Mouse (Mus musculus) forebrain, postnatal 0 days (tissue): Measurements from ENCODE around the gene Atg2a. TPM values are rescaled to one million over a fixed set of nuclear protein-coding genes. Genes with fewer than 3 reads are reported as not detected.

ENCODE experiments used
- ATAC-seq: fragments of 200-750 bp; cut with Nextera tagmentation; 2 replicates; pipeline ENCODE4 v1.8.0; 2017; ENCODE audit warnings: mild to moderate bottlenecking, moderate library complexity
- DNase-seq: peaks from one replicate; pipeline ENCODE4 v3.0.0-alpha.2; 2015
- H3K27ac ChIP-seq: fragments of 300-500 bp; sonication (generic); 2 replicates; pipeline ENCODE4 v1.5.1; 2014; ENCODE audit warnings: low read depth, mild to moderate bottlenecking, antibody characterized with exemption, low read length, moderate library complexity, mixed read lengths
- H3K27me3 ChIP-seq: fragments of 300-500 bp; sonication (generic); 2 replicates; pipeline ENCODE4 v1.6.1; 2014; ENCODE audit warnings: mild to moderate bottlenecking, low read length, mixed read lengths; ENCODE audit not compliant: insufficient read depth
- H3K36me3 ChIP-seq: fragments of 300-500 bp; sonication (generic); 2 replicates; pipeline ENCODE4 v1.6.1; 2014; ENCODE audit warnings: mild to moderate bottlenecking, moderate library complexity; ENCODE audit not compliant: insufficient read depth
- H3K4me1 ChIP-seq: fragments of 300-500 bp; sonication (generic); 2 replicates; pipeline ENCODE4 v1.6.1; 2014; ENCODE audit warnings: antibody characterized with exemption; ENCODE audit not compliant: insufficient read depth
- H3K4me2 ChIP-seq: fragments of 300-500 bp; sonication (generic); 2 replicates; pipeline ENCODE4 v1.6.1; 2014; ENCODE audit warnings: low read depth, mild to moderate bottlenecking, moderate library complexity
- H3K4me3 ChIP-seq: fragments of 300-500 bp; sonication (generic); 2 replicates; pipeline ENCODE4 v1.5.1; 2014; ENCODE audit warnings: low read depth, low read length, mixed read lengths
- H3K9ac ChIP-seq: fragments of 300-500 bp; sonication (generic); 2 replicates; pipeline ENCODE4 v1.6.1; 2014; ENCODE audit warnings: mild to moderate bottlenecking
- H3K9me3 ChIP-seq: fragments of 300-500 bp; sonication (generic); 2 replicates; pipeline ENCODE4 v1.6.1; 2016; ENCODE audit warnings: low read length
- CTCF ChIP-seq: sonication (generic); IDR thresholded peaks from 2 replicates; pipeline ENCODE4 v1.5.1; 2016; ENCODE audit warnings: antibody characterized with exemption, control low read depth, low read depth
- WGBS: fragments of 180-500 bp; shearing (Covaris S2); extraction: QIAGEN DNeasy Blood & Tissue Kit; methylation state at CpG from one replicate; pipeline ENCODE4 v1.1.7; 2014; 5-methylcytosine and 5-hydroxymethylcytosine counted together
- polyA plus RNA-seq: library from polyadenylated mRNA; unstranded; fragments of >200 nt; fragmentation: Nextera tagmentation; extraction: Ambion mirVana; gene quantifications from 2 replicates; pipeline ENCODE4 v1.2.1, GENCODE M21; 2015
- total RNA-seq: library from RNA; depleted of rRNA; stranded (reverse); fragments of >200 nt; gene quantifications from 2 replicates; pipeline ENCODE4 v1.2.3, GENCODE M21; 2014

The Atg2a gene
- total and polyA plus RNA-seq, 2 experiments from 2014 or later = 7.6 to 26.7 TPM

DNA sequence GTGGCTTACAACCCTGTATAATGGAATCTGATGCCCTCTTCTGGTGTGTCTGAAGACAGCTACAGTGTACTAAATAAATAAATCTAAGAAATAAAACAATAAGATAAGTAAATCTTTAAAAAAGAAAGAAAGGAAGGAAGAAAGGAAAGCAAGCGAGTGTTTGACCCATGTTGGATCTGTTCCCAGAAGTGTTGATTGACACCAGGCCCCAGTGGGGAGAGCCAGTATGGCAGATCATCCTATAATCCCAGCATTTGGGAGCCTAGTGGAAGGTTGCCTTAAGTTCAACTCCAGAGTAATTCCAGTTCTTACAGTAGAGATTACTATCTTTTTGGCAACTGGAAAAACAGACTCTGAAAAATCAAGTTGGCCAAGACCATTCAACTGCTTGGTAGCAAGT lies 4.3 kb downstream of the Atg2a start:
- 51% methylated on average over 1 of the region's 1 CpGs for WGBS
- H3K4me3 ChIP-seq = no peak overlapping the region
- H3K4me2 ChIP-seq = no peak overlapping the region
- no peaks in the 10 kb centered on the region for H3K27me3 ChIP-seq
- peaks cover 49% of the 10 kb centered on the region for H3K36me3 ChIP-seq
- no peak overlapping the region for H3K9ac ChIP-seq
- no peak for ATAC-seq
- TF ChIP-seq CTCF = no peak
- no peak overlapping the region for H3K27ac ChIP-seq
- no peaks in the 10 kb centered on the region for H3K9me3 ChIP-seq
- peaks cover 6% of the 10 kb centered on the region; the same call in 1 of the 2 replicates for H3K4me1 ChIP-seq
- DNase-seq = no peak

DNA sequence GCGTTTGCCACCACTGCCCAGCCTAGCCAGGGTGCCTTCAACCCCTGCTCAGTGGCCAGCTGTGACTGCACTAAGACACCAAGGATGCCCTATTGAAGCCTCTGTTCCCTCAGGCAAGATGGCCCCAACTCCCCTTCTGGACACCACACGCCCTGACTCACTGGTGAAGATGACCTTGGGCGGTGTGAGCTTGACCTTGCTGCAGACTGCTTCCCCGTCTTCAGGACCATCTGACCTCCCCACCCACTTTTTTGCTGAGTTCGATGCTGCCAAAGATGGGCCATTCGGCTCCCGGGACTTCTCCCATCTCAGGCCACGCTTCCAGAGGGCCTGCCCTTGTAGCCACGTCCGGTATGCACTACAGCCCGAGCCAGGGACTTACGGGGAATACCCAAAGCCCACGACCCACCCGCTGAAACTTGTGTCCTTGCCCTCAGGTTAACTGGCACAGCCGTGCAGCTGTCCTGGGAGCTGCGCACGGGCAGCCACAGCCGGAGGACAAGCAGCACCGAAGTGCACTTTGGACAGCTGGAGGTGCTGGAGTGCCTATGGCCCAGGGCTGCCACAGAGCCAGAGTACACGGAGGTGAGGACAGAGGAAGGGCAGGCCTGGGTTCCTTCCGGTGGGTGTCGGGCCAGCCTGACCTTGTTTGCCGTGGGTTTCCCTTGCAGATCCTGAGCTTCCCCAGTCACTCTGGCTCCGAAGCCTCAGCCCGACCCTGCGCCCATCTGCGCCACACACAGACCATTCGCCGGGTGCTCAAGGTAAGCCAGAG lies 6.2 kb downstream of the Atg2a start:
- TF ChIP-seq CTCF = no peak
- Histone ChIP-seq H3K27me3 (no peaks in the 10 kb centered on the region), H3K27ac (no peak overlapping the region), H3K9ac (no peak overlapping the region), H3K36me3 (peaks cover 66% of the 10 kb centered on the region), H3K4me1 (0 out of 2 replicates have a peak, but pooled peaks cover under 1% of the 10 kb centered on the region), H3K4me3 (no peak overlapping the region), H3K4me2 (no peak overlapping the region), H3K9me3 (no peaks in the 10 kb centered on the region)
- no peak for DNase-seq
- ATAC-seq = no peak
- WGBS = 94% methylated on average over 29 of the region's 29 CpGs

DNA sequence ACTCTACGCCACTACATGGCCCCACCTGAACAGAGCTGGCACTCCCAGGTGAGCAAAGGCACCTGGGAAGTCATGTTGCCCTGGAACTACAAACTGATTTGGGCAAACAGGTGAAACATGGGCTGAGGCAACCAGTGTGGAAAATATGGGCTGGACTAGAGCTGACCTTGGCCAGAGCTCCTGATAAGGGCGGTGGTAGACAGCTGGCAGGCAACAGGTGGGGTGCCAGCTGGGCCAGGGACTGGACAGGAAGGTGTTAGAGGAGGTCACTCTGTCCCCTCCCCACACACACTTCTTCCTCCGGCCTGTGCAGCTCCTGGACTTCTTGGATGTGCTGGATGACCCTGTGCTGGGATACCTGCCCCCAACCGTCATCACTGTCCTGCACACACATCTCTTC lies 11.6 kb downstream of the Atg2a start:
- no peak for TF ChIP-seq CTCF
- Histone ChIP-seq H3K9me3 (no peaks in the 10 kb centered on the region), H3K27ac (no peak overlapping the region), H3K4me3 (no peak overlapping the region), H3K27me3 (no peaks in the 10 kb centered on the region), H3K4me2 (no peak overlapping the region), H3K36me3 (peaks cover 82% of the 10 kb centered on the region), H3K9ac (no peak overlapping the region), H3K4me1 (no peaks in the 10 kb centered on the region)
- no peak for DNase-seq
- ATAC-seq = no peak
- WGBS = 97% methylated on average over 4 of the region's 4 CpGs

DNA sequence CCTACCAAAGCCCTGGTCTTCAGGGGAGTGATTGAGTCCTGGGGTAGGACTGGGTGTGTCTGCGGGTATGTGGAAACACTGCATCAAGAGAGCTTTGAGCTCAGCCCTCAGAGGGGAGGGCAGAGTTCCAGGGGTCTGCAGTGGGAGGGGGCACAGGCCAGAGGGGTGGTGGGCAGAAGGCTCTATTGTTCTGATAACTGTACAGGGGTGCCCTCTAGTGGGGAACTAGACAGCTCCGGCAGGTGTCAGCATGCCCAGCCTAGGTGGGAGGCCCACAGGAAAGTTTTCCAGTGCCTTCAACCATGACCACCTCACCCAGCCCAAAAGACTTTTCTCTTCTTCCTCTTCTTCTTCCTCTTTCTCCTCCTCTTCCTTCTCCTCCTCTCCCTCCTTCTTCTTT lies 19.0 kb downstream of the Atg2a start:
- ATAC-seq = no peak
- WGBS = 73% methylated on average over 2 of the region's 2 CpGs
- Histone ChIP-seq H3K9me3 (no peaks in the 10 kb centered on the region), H3K27me3 (no peaks in the 10 kb centered on the region), H3K9ac (no peak overlapping the region), H3K4me1 (no peaks in the 10 kb centered on the region), H3K27ac (no peak overlapping the region), H3K36me3 (peaks cover 63% of the 10 kb centered on the region), H3K4me2 (no peak overlapping the region), H3K4me3 (no peak overlapping the region)
- peak; percentile 36; the same call in 1 of the 2 replicates for TF ChIP-seq CTCF
- peak; percentile 38 for DNase-seq

DNA sequence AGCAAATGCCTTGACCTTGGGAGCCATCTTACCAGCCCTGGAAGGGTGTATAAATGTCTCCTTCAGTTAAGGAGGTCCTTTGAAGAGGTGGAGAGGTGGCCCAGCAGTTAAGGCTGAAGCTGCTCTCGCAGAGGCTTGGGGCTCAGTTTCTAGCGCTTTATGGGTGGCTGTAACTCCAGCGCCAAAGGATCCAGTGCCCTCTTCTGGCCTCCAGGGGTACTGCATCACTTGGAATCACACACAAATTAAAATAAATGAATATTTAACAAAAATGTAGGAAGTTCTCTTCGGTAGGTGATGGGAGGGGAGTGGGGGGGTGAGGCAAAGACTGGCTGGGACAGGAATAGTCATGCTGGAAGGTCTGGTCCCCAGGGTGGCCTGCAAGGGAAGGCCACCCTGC lies 19.5 kb downstream of the Atg2a start:
- no peak overlapping the region for H3K4me3 ChIP-seq
- no peaks in the 10 kb centered on the region for H3K9me3 ChIP-seq
- TF ChIP-seq CTCF = peak; percentile 51
- peaks cover 58% of the 10 kb centered on the region for H3K36me3 ChIP-seq
- 84% methylated on average over 4 of the region's 4 CpGs for WGBS
- H3K4me2 ChIP-seq = no peak overlapping the region
- ATAC-seq (no peak), DNase-seq (no peak)
- H3K27me3 ChIP-seq = no peaks in the 10 kb centered on the region
- H3K4me1 ChIP-seq = no peaks in the 10 kb centered on the region
- no peak overlapping the region for H3K9ac ChIP-seq
- H3K27ac ChIP-seq = no peak overlapping the region

DNA sequence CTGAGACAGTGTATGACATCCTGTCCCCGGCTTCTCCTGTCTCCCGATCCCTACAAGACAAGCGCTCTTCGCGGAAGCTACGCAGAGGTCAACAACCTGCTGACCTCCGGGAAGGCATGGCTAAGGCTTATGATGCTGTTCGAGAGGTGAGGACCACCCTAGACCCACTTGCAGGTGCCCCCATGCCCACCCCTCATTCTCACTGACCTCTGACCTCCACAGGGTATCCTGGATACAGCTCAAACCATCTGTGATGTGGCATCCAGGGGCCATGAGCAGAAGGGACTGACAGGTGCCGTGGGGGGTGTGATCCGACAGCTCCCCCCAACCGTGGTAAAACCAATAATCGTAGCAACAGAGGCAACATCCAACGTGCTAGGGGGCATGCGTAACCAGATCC lies 19.9 kb downstream of the Atg2a start:
- ATAC-seq = no peak
- H3K36me3 ChIP-seq = peaks cover 53% of the 10 kb centered on the region
- no peak for TF ChIP-seq CTCF
- H3K4me1 ChIP-seq = no peaks in the 10 kb centered on the region
- H3K9me3 ChIP-seq = no peaks in the 10 kb centered on the region
- H3K27me3 ChIP-seq = no peaks in the 10 kb centered on the region
- H3K27ac ChIP-seq = no peak overlapping the region
- no peak overlapping the region for H3K9ac ChIP-seq
- H3K4me3 ChIP-seq = no peak overlapping the region
- DNase-seq = no peak
- H3K4me2 ChIP-seq = no peak overlapping the region
- WGBS = 94% methylated on average over 14 of the region's 14 CpGs

DNA sequence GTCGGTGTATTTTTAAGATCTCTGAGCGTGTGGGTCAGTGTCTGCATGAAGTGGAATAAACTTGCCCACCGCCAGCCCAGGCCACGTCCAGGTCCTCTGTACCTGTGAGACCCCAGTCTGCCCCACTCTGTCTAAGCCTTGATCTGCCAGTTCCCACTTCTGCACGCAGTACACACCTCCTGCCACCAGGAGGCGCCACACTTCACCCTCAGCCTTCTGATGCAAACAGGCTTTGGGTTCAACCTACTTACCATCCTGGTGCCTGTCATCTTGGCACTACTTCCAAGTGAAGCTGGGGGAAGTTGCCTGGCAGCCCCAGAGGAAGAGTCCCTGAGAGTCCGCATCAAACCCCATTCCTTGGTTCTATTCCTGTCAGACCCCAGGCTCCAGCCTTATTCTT lies 20.8 kb downstream of the Atg2a start:
- Histone ChIP-seq H3K4me1 (no peaks in the 10 kb centered on the region), H3K27ac (no peak overlapping the region), H3K9me3 (no peaks in the 10 kb centered on the region), H3K4me3 (no peak overlapping the region), H3K9ac (no peak overlapping the region), H3K27me3 (no peaks in the 10 kb centered on the region), H3K4me2 (no peak overlapping the region), H3K36me3 (peaks cover 45% of the 10 kb centered on the region)
- 57% methylated on average over 7 of the region's 7 CpGs for WGBS
- DNase-seq (peak; percentile 57), ATAC-seq (peak; percentile 54)
- peak; percentile 93 for TF ChIP-seq CTCF
